Mouse (Mus musculus): ENCODE measurements around the gene Arhgef38.

Arhgef38 gene

DNA sequence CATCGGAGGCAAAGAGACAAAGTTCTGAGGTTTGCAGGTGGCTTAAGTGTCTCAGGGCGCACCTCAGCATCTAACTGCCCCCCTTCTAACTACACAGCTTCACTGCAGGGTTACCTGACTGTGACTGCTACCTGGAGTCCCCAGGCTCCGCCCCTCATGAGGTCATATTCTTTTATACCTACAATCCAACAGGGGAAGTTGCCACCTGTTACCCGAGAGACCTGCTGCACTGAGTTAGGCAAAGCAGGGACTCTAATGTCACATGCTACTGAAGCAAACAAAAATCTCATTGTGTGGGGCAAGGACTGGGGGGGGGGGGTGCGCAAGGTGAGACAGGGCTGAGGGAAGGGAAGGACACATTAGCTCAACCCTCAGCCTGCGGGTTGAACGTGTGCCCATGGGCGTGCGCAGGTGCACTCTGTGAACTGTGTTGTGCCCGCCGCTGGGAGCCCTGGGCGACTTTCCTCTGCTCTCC, at the start of gene Arhgef38:
Gene Arhgef38 (minus strand): TSS at position 129 of the 475 bp plus-strand sequence.
- no peak for DNase-seq (ENCODE audit: low read depth, low spot score)

DNA sequence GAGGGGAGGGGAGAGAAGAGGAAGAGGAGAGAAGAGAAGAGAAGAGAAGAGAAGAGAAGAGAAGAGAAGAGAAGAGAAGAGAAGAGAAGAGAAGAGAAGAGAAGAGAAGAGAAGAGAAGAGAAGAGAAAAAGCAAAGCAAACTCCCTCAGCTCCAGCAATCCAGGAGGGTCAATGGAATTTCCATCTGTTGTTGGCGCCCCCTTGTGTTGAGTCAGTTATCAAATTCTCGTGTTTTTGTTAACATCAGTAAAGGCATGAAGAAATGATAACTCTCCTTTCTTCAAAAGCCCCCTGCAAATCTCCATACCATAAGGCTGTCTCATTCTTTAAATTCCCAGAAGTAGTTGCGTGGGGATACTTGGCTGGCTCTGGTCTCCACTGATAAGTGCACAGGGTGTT, 37.1 kb upstream of the Arhgef38 start:
- peak; percentile 39 for DNase-seq (ENCODE audit: low read depth, low spot score)

DNA sequence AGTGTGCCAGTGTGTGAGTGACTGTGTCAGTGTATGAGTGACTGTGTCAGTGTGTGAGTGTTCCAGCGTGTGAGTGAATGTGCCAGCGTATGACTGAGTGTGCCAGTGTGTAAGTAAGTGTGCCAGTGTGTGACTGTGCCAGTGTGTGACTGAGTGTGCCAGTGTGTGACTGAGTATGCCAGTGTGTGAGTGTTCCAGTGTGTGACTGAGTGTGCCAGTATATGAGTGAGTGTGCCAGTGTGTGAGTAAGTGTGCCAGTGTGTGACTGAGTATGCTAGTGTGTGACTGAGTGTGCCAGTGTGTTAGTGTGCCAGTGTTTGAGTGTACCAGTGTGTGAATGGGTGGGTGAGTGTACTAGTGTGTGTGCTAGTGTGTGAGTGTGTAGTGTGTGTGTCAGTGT, 24.1 kb upstream of the Arhgef38 start:
- no peak for DNase-seq (ENCODE audit: low read depth, low spot score)

DNA sequence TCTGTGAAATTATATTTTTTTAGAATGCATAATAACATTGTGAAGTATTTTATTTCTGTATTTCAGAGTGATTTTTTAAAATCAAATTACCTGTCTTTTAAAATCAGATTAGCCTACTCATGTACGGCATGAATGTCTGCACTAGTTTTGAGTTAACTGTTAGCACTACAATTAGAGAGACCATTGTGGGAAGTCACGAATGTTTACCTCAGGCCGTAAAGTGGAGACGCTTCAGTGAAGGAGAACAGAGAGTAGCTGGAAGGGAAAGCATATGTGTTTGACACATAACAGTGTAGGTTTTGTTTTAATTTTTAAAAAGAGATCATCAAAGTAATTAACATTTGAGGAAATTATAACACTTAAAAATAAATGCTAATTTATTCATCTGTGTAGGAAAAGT, 21.1 kb upstream of the Arhgef38 start:
- no peak for DNase-seq (ENCODE audit: low read depth, low spot score)

DNA sequence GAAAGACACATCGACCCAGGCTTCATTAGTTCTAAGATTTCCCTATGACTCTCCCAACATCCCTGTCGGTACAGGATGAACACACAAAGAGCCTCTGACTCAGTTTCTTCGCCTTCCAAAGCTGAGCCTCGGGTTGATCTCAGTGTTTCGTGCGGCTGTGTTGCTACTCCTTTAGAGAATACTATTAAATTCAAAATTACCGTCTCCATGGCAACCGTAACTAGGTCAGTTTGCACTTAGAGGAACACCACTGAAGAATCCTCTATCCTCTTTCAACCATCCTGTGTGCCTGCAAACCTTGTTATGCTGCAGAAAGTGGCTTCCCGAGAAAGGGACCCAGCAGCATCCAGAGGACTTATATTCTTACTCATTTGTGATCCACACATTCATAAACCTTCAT, 9.3 kb upstream of the Arhgef38 start:
- DNase-seq (ENCODE audit: low read depth, low spot score) = peak; percentile 18

DNA sequence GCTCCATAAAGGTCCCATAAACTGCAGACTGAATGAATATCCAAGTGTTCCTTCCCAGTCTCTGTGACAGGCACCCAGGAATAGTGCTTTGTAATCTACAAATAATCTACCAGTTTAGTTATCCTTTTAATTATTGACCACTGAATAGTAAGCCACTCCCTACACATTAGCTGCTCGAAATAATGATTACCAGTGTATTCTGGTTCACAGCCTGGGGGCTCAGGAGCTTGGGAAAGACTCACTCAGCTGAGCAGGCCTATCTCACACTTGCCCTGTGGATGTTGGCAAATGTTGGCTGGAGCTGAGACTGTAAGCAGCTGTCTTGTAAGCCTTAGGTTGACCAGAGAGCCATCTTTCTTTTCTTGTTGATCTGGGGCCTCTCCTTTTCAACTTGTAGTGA, 7.2 kb upstream of the Arhgef38 start:
- DNase-seq (ENCODE audit: low read depth, low spot score) = no peak

DNA sequence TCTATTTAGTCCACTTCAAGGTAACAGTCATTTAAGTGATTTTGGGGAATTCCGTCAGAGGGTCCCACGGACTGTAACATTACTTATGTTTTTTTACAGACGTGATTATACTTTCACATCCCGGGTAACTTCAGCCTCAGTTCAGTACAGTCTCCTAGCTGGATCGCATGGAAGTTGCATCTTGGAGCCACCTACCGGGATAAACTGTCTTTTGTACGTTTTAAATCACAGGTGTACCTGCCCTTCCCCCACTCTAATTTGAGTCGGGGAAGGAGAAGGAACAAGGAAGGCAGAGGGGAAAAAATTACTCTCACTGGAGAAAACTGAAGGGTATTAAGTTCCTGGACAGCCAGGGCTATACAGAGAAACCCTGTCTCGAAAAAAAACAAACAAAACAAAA, 756 bp downstream of the Arhgef38 start:
- DNase-seq (ENCODE audit: low read depth, low spot score) = no peak

DNA sequence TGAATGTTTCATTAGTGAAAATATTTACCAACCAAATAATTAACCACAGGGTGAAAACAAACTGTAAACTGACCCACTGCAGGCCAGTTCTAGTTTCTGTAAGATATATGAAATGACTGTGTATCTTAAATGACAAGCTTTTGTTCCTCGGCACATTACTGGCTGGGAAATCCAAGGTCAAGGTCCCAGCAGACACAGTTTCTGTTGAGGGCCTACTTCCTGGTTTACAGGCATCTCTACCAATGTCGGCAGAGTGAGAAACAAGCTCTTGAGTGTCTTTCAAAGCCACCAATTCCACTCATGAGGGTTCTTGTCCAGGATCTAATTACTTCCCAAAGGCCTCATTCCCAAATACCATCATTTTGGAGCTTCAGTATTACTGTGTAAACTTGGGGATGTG, 4.3 kb downstream of the Arhgef38 start:
- DNase-seq (ENCODE audit: low read depth, low spot score) = no peak

DNA sequence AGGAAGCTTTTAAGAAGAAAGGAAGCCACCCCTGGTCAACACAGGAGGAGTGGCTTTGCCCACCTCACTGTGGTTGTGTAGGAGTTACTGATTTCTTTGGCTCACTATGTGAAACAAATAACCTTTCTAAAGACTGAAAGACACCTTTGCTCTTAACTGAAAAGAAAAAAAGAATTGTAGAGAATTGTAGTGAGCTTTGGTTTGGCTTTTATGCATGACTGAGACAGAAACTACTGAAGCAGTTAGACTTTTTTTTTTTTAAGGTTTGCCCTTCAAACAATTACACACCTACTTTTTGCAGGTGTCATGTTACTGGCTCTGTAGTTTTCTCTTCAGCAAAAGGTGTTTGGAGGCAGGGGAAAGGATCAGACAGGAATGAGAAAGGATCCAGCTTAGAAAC, 5.2 kb downstream of the Arhgef38 start:
- no peak for DNase-seq (ENCODE audit: low read depth, low spot score)

DNA sequence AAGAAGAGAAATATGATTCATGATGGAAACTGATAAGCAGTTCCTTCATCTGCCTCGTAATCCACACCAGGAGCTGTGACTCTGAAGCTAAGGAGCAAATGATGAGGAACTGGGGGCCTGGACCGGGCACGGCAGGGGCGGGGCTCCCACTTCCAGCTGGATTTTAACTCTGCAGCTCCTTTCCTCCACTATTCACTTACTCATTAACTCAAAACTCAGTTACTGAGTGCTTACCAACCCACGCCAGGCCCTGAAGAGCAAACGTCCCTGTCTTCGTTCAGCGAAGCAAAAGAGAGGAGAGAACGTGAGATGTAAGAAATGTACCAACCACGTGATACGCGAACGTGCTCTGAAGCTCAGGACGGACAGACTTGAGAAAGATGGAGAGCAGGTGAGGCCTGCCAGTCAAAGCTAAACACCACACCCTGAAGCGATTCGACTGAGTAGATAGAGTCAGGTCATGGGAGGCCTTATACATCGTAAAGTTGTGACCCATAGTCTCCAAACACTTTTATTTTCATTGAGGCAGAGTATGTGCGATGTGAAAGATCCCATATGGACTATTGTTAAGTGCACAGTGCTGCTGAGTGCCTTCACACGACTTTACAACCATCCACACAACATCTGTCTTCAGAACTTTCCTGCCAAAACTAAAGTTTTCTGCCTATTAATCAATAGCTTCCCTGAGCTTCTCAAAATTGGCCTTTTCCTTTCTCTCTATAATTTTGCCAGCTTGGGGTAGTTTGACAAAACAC, 7.3 kb downstream of the Arhgef38 start:
- no peak for DNase-seq (ENCODE audit: low read depth, low spot score)

DNA sequence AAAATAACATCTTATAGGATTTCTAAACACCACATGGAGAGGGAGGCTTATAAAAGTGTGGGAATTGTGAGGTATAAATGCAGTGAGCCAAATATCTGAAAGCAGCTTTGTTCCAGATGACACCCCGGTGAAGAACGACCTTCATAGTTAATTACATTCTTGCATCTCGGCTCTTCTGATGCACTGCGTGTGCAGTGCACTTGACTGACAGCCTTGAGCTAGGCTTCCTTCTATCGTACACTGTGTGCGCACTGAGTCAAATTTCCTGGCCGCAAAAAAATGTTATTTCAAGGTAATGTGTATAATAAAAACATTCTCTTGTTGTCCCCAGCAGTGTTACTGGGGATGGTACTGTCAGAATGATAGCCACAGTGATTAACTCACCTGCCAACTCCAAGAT, 16.2 kb downstream of the Arhgef38 start:
- DNase-seq (ENCODE audit: low read depth, low spot score) = no peak

DNA sequence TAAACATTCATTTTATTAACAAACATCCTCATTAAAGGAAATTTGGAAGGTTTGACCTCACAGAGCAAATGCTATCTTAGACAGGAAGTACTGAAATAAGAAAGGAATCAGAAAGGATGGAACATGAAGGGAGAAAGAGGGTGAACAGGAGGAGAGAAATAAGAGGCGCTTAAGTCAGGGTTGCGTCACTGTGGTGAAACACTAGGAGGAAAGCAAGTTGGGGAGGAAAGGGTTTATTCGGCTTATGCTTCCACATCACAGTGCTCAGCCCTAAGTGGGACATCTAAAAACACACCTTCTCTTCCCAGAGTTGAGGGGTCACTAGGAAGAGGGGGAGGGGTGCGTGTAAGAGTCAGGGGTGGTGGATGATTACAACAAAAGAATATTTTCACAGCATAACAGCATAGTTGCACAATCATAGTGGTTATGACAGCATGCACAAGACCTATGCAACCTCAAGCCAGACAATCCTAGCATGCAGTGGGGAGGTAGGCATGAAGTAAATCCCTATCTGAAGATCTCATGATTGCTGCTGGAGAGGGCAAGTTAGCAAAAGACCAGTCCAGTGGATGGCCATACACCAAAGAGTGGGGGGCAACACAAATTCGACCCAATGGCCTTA, 19.4 kb downstream of the Arhgef38 start:
- no peak for DNase-seq (ENCODE audit: low read depth, low spot score)

DNA sequence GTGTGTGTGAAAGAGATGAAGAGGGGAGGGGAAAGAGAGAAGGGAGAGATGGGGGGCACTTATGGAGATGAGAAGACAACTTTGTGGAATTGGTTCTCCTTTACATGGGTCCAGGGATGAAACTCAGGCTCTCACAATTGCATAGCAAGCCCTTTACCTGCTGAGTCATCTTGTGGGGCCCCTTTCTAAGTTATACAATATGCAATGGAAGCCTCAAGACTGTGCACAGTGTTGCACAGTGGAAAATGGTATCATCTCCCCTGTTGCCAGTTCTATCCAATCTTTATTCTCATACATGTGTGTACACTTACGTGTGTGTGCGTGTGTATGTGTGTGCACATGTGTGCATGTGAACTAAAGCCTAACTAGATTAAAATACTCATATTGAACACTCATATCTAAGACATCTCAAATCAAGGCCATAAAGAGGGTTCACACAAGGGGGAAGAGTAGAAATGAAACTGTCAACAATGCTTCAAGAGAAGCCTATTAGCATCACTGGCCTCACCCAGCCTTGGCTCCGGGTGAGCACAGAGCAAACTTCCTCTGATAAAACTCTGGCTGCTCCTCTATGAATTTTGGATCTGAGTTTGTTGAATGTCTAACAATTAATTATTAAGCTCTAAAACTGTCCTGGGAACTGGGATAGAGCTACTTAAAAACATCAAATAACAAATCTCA, 21.2 kb downstream of the Arhgef38 start:
- no peak for DNase-seq (ENCODE audit: low read depth, low spot score)

DNA sequence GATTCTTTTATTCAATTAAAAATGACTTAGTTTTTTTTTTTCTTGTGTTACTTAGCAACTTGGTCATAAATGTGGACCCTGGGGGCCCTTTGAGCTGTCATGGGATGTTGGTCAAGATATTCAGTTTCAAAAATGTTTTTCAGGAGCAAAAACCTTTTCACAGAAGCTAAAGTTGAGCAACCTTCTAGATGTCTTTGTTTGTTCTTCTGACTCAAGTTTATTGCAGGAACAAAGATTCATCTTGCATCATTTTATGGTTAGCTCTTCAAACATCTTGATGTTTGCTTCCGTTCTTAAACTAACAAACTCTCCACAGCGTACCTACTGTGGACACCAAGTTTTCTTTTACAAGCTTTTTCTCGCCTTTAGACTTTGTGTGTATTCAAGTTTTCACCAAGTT, 23.4 kb downstream of the Arhgef38 start:
- no peak for DNase-seq (ENCODE audit: low read depth, low spot score)

DNA sequence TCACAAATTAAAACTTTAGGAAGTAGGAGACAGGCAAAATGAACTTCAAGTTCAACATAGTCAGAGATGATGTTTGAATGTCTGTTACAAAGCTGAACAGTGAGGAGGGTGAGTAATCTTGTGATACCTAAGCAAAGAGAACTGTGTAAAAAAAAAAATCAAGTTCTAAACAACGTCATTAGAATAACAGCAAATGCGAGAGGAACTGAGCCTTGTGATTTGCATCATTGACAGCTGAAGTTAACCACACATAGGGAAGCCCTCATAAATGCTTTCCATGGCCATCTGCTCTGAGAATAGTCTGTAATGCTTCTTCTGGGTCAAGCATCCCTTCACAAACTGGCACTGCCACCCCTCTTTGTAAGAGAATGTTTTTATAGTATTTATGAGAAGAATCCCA, 31.0 kb downstream of the Arhgef38 start:
- no peak for DNase-seq (ENCODE audit: low read depth, low spot score)

DNA sequence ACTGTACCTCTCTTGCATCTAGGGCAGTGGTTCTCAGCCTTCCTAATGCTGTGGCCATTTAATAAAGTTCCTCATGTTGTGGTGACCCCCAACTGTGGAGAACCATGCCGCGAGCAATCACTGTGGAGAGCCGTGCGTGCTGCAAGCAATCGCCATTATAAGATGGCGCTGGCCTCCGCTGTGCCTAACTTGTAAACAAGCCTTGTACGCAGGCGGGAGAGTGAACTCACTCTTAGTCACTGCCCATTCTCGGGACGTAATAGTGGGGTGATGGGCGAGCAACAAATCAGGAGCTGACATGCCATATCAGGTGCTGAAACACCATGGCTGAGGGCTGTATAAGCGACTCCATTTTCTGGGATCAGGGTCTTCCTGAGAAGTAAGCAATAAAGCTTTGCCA, 32.6 kb downstream of the Arhgef38 start:
- no peak for DNase-seq (ENCODE audit: low read depth, low spot score)

DNA sequence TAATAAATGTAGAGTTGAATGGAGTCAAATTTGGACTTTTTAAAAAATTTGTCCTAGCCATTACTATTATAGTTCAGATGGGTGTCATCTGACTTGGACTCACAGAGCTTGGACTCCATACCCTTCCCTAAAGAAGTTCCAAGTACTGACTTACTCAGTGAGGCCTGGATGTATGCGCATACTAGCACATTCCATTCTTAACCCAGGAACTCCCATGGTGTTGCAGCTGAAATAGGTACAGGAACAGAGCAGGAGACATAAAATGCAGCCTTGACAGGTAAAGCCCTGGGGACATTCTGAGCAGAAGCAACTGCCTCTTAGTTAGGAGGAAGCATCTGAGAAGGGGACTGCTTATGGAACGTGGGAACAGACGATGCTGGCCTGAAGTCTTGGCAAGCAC, 45.8 kb downstream of the Arhgef38 start:
- no peak for DNase-seq (ENCODE audit: low read depth, low spot score)

DNA sequence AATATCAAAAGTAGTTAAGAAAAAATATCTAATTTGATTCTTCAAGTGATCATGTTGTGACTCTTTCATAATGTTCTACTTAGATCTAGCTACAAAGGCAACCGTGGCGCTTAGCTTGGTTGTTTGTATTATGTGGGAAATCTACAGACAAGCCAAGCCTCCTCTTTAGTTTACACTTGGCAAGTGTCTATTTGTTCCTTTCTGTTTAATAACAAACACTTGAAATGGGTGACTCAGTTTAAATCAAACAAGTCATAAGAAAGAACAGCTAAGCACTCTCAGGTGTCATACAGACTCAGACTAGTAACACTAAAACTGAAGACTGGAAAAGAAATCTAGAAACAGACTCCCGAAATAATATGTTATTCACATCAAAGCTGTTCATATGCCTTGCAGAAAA, 47.2 kb downstream of the Arhgef38 start:
- DNase-seq (ENCODE audit: low read depth, low spot score) = no peak

DNA sequence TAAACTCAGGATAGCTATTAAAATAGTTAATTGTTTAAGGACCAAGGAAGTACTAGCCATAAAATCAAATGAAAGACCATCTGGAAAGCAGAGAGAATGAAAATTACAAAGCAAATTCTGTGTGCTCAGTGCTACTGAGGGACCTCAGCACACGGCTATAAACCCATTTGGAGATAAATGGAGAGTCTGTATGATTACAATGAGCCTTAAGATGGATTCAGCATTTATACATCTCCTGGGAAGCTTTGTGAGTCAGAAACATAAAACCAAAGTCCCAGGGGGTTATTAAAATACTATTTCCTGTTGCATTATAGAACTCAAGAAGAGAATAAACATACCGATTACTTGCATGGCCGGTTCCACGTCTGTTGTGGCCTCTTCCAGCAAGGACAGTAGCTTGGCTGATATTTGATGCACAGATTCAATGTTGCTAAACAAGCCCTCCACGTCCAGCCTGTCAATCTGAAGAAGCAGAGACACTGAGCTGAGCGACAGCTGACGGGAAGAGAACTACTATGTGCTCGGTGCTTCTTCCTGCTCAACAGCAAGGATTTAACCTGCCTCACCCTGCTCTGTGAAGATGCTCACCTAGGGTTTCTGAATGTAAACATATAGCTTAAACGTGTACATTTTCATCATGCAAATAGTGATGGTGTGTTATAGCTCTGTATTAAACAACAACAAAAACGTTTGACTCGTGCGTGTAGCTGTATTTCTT, 58.6 kb downstream of the Arhgef38 start:
- no peak for DNase-seq (ENCODE audit: low read depth, low spot score)

DNA sequence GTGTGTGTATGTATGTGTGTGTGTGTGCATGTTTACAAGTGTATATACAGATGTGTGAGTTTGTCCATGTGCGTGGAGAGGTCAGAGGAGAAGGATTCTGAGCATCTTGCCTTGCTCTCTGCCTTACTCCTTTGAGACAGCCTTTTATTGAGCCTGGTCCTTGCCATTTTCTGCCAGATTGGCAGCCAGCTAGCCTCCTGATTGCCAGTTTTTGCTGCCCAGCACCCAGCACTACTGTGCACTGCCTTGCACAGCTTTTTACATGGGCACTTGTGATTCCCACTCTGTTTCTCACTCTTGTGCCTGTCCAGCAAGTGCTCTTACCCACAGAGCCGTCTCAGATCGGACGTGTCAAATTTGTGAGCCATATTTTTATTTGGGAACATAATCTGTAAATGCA, 62.5 kb downstream of the Arhgef38 start:
- no peak for DNase-seq (ENCODE audit: low read depth, low spot score)

DNA sequence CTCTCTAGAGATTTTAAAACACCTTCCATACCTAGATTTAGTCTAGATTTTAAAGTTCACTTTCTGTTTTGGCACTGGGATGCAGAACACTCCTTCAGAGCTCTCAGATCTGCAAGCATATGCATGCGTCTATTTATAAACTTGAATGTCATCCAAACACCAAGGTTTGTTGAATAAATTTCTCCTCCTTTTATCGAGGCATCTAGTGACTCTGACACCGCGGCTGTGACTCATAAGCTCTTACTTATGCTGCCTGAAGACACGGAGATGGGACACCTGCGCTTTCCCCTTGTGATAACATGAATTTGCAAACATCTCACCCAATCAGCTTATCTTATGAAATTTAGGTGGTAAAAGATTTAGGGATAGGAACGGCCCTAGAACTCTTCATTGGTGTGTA, 65.0 kb downstream of the Arhgef38 start:
- no peak for DNase-seq (ENCODE audit: low read depth, low spot score)

DNA sequence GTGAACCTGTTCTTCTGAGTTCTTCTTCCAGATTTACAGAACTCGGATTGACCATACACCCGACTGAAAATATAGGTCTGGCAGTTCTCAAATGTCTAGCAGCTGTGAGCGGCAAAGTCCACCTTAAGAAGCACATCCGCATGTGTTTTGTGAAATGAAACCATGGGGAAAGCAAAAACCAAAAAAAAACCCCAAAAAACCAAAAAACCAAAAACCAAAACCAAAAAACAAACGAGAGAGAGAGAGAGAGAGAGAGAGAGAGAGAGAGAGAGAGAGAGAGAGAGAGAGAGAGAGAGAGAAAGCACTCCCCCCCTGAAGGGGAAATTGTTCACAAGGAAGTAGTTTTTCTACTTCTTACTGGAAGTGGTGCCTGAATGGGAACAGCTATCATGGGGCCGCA, 67.2 kb downstream of the Arhgef38 start:
- no peak for DNase-seq (ENCODE audit: low read depth, low spot score)
